Mouse (Mus musculus): ENCODE results near the gene Slit3.

The Slit3 gene

GRCm38 (mm10) chr11:35203673-35204072, 82.6 kb downstream of the Slit3 start:
- no peak for DNase-seq

GRCm38 (mm10) chr11:35204084-35204483, 83.1 kb downstream of the Slit3 start:
- DNase-seq, result no peak

GRCm38 (mm10) chr11:35210728-35211682, 90.0 kb downstream of the Slit3 start:
- DNase-seq, result no peak

DNA sequence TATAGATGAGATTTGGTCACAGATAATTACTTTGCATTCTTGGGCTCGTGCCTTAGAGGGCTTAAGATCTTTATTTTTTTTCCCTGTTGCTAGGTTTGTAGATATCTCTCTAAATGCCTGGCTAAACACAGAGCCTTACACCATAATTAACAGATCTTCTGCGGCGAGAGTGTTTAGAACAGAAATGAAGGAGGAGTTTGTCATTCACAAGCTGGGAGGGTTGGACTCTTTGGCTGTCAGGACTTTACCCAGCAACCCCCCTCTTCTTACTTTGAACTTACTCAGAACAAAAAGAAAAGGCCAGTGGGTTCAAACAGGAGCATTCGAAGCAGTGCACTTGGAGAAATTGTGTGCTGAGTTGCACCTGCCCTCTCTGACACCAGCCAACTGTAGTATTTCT, 103.0 kb downstream of the Slit3 start:
- peak; percentile 22 to 51 for DNase-seq

- peak; percentile 53 to 71 for DNase-seq
Measured at GRCm38 (mm10) chr11:35231361-35232090, 110.5 kb downstream of the Slit3 start.

GRCm38 (mm10) chr11:35232321-35232720, 111.3 kb downstream of the Slit3 start:
- peak; percentile 55 to 82 for DNase-seq

GRCm38 (mm10) chr11:35241379-35241778, 120.4 kb downstream of the Slit3 start:
- DNase-seq, result no peak

- DNase-seq, result no peak
Measured at GRCm38 (mm10) chr11:35243597-35243996, 122.6 kb downstream of the Slit3 start.

- no peak for DNase-seq
Measured at GRCm38 (mm10) chr11:35244526-35244925, 123.5 kb downstream of the Slit3 start.

DNA sequence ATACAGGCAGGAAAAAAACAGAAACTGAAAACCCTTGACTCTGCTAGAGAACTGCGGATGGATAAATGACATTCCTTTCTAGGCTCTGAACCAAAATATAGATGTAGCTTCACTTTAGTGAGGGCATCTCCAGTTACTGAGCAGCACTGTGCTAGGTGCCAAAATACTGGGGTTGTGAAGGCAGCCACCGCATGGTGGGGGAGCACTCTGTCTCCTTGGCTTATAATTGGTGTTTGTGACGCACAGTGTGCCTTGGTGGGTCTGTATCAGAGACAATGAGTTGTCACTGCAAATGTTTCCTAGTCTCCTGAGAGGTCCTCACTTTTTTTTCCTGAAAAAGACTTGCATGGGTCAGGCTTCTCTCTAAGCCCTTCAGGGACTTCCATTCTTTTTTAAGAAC, 125.6 kb downstream of the Slit3 start:
- no peak for DNase-seq

DNA sequence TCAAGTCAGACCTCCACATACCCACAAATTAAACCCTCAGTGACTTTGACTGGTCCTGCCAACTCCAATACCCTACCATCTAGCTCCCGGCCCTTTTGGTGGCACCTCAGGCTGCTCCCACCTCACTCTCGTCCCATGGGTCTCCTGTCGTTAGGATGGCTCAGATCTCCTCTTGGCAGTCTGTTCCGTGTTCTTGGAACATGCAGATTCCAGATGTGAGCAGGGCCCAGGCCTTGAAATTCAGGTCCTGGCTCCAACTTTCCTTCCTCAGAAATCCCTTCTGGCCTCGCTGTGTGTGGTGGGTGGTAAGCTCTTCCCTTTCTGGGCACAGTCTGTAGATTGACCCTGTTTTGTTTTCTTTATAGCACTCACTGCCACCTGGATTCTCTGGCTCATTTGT, 127.1 kb downstream of the Slit3 start:
- no peak for DNase-seq

DNA sequence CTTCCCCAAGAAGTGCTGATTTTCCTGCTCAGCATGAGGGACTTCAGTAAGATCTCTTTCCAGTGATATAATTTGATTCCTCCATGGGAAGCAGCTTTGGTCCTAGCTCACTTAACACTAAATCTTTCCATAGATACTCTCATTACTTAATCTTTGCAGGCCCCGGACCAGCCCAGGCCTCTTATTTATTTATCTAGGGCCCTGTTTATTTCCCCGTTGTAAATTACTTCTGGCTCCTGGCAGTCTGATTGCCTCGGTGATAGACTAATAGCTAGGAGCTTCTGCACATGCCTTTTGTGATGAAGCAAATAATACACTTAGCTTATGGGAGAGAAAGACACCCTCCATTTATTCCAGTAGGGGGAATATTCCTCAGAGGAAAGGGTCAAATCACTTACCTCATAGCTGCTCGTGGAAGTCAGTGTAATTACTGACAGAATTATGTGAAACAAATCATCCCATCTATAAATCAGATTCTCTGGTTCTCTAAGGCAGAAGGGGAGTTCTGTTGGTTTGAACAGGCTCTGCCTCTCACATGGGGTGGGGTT, 129.9 kb downstream of the Slit3 start:
- no peak for DNase-seq

DNA sequence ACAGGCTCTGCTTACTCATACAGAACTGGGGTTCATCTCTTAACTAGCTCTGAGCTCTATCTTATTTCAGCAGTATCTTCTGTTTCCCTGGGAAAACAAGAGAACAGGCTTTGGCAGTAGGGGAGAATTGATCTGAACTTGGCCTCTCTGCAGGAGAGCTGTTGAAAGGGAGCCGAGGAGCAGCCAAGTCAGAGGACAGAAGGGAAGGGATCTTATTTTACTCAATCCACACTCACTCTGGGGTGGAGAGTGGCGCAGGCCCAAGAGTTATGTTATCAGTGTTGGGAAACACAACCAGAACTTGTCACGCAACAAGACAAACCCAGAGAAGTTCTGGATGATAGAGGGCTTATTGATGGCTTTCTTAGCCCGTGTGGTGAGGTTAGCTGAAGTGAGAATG, 130.9 kb downstream of the Slit3 start:
- DNase-seq, result no peak

DNA sequence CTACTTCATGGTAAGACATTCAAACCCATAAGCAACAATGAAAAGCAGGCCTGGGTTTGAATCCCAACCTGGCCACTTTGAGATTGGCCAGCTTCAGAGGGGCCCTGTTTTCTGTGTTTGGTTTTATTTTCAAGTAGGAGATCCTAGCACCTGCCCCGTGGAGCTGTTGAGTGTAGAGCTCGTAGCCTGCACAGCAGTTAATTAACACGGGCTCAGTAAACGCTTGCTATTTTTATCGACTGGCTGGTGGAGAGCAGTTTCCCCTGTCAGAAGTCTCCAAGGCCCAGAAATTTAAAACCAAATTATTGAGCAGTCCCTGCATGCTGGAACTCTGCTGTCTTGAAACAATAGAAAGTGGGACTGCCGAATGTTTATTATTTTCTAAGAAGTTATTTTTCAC, 136.3 kb downstream of the Slit3 start:
- no peak for DNase-seq

DNA sequence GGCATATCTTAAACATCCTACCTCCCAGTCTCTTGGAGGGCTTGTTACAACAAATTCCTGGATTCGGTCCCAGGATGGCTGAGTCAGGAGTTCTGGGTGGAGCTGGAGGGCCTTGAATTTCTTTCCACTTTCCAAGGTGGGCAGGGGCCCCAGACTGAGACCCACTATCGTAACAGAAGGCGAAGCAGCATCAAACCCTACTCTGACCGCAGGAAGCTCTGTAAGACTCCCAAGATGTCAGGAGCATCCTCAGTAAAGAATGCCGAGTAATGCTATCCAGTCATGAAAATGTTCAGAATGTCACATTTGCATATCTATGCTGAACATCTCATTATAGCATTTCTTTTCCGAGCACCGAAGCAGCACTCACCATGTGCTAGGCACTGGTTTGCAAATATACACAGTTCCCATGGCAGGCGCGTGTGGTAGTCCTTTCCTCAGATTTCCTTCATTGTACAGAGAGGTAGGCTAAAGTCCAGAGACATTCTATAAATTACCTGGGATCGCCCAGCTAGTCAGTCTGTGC, 140.6 kb downstream of the Slit3 start:
- DNase-seq, result no peak

DNA sequence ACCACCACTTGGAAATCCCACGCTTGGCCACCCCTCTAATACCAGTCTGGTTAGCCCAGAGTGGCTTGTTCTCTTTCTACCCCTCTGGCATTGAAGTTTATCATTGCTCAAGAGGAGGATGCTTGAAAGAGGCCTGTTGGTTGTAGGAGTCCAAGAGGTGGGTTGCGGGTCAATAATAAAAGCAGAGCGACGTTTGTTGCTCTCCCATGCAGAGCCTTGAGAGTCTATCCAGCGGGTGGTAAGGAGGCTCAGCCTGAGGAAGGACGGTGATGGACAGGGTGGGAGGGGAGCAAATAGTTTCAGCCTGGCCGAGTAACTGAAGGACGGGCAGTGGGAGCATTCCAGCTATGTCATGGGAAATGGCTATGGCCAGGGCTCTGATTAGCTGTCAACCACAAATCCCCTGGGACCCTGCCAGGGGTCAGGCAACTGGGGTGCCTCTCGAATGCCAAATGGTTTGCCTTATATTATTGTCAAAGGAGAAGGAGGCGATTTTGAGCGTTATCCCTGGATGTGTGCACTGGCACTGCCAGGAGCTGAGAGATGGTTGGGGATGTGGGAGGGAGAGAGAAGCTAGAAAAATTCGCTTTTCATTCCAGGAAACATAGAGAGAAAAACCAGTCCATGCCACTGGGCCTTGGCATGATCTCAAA, 141.4 kb downstream of the Slit3 start:
- DNase-seq, result no peak

DNA sequence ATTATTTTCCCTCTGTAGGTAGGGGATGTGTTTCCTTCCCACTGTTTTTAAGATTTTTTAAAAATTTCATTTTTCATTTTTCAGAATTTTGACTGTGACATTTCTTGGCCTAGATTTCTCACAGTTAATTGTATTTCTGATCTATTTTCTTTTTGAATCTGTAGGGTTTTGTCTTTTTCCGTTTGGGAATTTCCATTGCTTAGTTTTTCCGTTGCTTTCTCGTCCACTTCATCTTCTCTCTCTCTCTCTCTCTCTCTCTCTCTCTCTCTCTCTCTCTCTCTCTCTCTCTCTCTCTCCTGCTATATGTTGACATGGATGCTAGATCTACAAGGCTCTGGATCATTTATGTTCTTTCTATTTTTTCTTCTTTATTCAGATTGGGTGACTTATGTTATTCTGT, 143.7 kb downstream of the Slit3 start:
- DNase-seq, result no peak

- peak; percentile 32 to 58 for DNase-seq
Measured at GRCm38 (mm10) chr11:35270396-35270795, 149.4 kb downstream of the Slit3 start.

DNA sequence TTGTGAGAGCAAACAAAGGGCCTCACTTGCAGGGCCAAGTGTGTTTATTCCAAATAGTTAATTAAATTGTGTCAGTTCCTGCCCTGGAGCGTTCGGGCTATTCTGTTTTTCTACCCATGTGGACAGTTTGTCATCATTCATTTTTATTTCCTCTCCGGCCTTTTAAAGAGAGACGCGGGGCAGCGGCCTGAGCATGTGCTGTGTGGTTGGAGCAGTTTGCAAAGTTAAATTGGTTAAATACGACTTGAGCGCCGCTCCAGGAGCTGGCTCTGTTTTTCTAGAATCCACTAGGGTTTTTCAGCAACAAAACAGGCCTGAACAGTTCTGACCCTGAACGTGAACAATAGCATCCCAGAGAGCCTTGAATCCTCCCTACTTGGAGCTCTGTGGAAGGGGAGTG, 152.4 kb downstream of the Slit3 start:
- peak; percentile 33 to 41 for DNase-seq

DNA sequence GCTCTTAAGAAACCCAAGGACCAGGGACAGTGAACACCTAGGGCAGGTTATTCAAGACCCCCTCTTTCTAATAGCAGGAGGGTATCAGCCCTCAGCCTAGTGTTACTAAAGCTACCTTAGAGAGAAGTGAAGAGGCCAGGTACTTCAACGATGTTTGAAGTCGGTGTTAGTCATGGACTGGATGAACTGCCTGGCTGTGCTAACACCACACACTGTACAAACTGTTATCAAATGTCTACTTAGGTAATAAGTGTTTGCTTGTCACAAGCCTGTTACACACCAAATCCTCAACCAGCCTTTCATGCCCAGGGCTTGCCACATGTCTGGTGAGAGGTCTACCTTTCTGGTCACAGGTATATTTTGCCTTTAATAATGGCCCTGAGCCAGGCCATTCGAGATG, 153.0 kb downstream of the Slit3 start:
- DNase-seq, result no peak

- DNase-seq, result no peak
Measured at GRCm38 (mm10) chr11:35275300-35275699, 154.3 kb downstream of the Slit3 start.

GRCm38 (mm10) chr11:35276001-35276400, 155.0 kb downstream of the Slit3 start:
- DNase-seq, result no peak

Measured in kidney, postnatal 36 days (tissue).